Mouse (Mus musculus): Measurements from ENCODE around the gene Kansl1l. TPM values are rescaled to one million over a fixed set of nuclear protein-coding genes. Genes with fewer than 3 reads are reported as not detected.

Gene Kansl1l
- polyA plus RNA-seq, 1 experiment: 10.4 TPM

DNA sequence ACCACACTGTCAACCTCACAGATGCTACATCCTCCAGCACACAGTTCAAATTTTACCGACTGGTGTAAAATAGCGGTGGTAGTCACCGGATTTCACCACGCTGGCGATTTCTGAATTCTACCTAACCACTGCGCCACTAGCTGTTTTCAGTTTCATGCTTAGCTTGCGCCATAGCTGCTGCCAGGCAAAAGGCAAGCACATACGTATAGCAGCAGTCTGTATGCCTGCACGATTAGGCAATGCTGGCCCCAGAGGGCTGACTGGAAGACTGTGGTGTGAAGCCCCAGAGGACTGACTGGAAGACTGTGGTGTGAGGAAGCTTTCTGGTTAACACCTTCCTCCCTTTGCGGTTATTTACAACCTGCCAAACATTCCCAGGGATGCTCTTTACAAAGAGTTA is 24.6 kb upstream of the Kansl1l start:
- H3K27me3 ChIP-seq (ENCODE audit: control insufficient read depth, insufficient read depth, low read length): no peaks in the 10 kb centered on the region
- 81% methylated on average over 10 of the region's 10 CpGs for WGBS
- TF ChIP-seq POLR2A (IDR thresholded peaks at IDR 0.05; ENCODE audit: borderline replicate concordance, insufficient read depth, low read length) (no peak), CTCF (IDR thresholded peaks at IDR 0.05; ENCODE audit: borderline replicate concordance, insufficient read depth, low read depth, low read length) (no peak)

DNA sequence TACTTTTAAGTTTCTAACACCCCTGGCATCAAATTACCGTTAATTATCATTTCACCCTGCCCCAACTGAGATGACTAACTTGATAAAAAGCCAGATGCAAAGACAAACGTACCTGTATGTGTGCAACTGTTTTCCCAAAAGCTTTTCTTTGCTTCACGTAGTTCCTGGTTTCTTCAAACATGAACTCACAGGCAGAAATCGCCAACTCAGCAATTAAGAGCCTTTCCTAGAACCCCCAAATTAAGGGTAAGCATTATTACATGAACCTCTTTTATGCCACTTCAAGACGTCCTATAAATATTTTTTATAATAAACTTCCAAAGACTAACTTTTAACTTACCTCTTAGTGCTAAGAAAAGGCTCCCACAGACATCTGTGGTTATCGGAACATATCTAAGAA is 24.1 kb upstream of the Kansl1l start:
- WGBS: 87% methylated on average over 6 of the region's 6 CpGs
- Histone ChIP-seq H3K27me3 (ENCODE audit: control insufficient read depth, insufficient read depth, low read length) (no peaks in the 10 kb centered on the region), H3K27ac (ENCODE audit: insufficient read depth, low read length) (no peak overlapping the region), H3K4me1 (ENCODE audit: control insufficient read depth, insufficient read depth, low read length) (no peaks in the 10 kb centered on the region), H3K4me3 (replicated peaks; ENCODE audit: insufficient read depth, low read depth, low read length) (no peak overlapping the region)
- no peak for TF ChIP-seq POLR2A (IDR thresholded peaks at IDR 0.05; ENCODE audit: borderline replicate concordance, insufficient read depth, low read length)
- TF ChIP-seq CTCF (IDR thresholded peaks at IDR 0.05; ENCODE audit: borderline replicate concordance, insufficient read depth, low read depth, low read length): no peak
- DNase-seq: no peak

More for the DNA sequence above, 24.6 kb upstream of the Kansl1l start:
- no peak overlapping the region for H3K27ac ChIP-seq (ENCODE audit: insufficient read depth, low read length)
- no peak for DNase-seq
- no peaks in the 10 kb centered on the region for H3K4me1 ChIP-seq (ENCODE audit: control insufficient read depth, insufficient read depth, low read length)
- H3K4me3 ChIP-seq (replicated peaks; ENCODE audit: insufficient read depth, low read depth, low read length): no peak overlapping the region

DNA sequence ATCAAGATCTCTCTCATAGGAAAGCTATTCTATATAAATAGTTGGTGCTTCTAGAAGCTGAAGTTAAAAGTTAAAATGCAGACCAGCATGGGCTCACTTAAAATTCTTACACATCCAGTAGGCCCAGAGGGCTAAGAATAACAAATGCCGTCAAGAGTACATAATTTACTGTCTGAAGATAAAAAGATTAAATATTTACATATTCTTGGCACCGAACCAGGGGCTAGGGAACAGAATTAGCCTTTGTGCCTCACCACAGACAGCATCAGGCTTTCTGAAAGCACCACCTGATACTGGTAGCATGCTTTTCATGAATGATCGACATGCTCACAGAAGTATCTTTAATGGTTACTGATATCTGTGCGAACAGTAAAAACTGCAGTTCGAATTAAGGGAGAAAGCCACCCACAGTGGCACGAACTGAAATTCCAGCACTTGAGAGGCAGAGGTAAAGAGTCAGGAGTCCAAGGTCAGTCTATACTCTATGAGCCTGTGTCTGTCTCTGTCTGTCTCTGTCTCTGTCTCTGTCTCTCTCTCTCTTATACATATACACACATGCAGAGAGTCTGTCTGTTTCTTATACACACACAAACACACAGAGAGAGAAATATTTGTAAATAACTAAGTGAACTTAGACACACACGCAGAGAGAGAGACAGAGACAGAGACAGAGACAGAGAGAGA is 22.5 kb upstream of the Kansl1l start:
- no peak for TF ChIP-seq CTCF (IDR thresholded peaks at IDR 0.05; ENCODE audit: borderline replicate concordance, insufficient read depth, low read depth, low read length)
- 71% methylated on average over 7 of the region's 7 CpGs for WGBS
- H3K4me1 ChIP-seq (ENCODE audit: control insufficient read depth, insufficient read depth, low read length): no peaks in the 10 kb centered on the region
- H3K27me3 ChIP-seq (ENCODE audit: control insufficient read depth, insufficient read depth, low read length): no peaks in the 10 kb centered on the region
- no peak overlapping the region for H3K27ac ChIP-seq (ENCODE audit: insufficient read depth, low read length)
- DNase-seq: no peak
- no peak overlapping the region for H3K4me3 ChIP-seq (replicated peaks; ENCODE audit: insufficient read depth, low read depth, low read length)

DNA sequence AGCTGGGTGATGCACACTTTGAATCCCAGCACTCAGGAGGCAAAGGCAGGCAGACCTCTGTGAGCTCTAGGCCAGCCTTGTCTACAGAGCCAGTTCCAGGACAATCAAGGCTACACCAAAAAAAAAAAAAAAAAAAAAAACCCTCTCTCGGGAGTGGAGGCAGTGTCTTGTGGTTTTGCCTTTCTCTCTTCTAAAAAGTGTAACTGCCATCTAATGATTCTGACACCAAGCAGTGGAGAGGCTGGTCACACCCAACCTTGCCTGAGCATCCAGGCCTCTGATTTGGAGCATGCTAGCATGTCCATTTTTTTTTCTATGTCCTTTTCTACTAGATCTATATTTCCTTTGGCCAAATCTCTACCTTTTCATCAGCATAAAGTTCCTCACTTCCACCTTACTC is 21.8 kb upstream of the Kansl1l start:
- no peaks in the 10 kb centered on the region for H3K4me1 ChIP-seq (ENCODE audit: control insufficient read depth, insufficient read depth, low read length)
- WGBS: 82% methylated on average over 1 of the region's 1 CpGs
- no peak overlapping the region for H3K27ac ChIP-seq (ENCODE audit: insufficient read depth, low read length)
- no peaks in the 10 kb centered on the region for H3K27me3 ChIP-seq (ENCODE audit: control insufficient read depth, insufficient read depth, low read length)
- no peak overlapping the region for H3K4me3 ChIP-seq (replicated peaks; ENCODE audit: insufficient read depth, low read depth, low read length)
- no peak for DNase-seq
- TF ChIP-seq POLR2A (IDR thresholded peaks at IDR 0.05; ENCODE audit: borderline replicate concordance, insufficient read depth, low read length) (no peak), CTCF (IDR thresholded peaks at IDR 0.05; ENCODE audit: borderline replicate concordance, insufficient read depth, low read depth, low read length) (no peak)

DNA sequence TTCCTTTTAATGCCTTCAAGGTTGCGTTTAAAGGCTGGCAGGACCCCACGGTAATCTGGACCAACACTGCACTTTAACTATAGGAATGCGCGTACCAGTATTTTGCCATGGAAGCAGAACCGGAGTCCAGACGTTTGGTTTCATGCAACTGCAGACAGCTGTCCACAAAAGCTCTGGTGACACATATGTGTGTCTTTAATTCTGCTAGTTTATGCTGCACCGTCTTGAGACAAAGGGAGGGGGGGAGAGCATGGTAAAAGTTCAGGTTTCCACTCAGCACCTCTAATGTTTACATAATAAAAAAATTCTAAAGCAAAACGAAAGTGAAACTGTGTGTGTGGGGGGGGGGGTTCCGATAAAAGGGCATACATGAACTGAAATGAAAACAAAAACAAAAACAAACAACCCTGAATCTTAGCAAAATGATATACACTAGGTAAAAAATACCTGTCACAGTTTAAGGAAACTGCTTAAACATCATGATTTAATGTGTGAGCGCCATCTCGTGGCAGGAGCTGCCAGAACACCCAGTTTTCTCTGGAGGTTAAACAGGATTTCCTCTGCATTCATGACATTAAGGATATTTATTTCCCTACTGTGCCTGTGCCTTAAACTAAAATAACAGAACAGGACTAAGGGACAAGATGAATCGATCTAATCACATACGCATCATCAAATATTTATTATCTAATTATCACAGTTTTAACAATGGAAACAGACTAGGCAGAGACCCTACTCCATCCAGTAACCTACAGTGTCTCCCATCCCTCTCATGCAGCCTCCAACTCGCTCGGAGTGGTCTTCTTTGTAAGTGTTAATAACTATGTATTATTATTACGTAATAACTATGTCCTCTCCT is 21.1 kb upstream of the Kansl1l start:
- no peak overlapping the region for H3K4me3 ChIP-seq (replicated peaks; ENCODE audit: insufficient read depth, low read depth, low read length)
- TF ChIP-seq POLR2A (IDR thresholded peaks at IDR 0.05; ENCODE audit: borderline replicate concordance, insufficient read depth, low read length): no peak
- TF ChIP-seq CTCF (IDR thresholded peaks at IDR 0.05; ENCODE audit: borderline replicate concordance, insufficient read depth, low read depth, low read length): peak; percentile 77
- WGBS: 56% methylated on average over 16 of the region's 16 CpGs
- no peaks in the 10 kb centered on the region for H3K27me3 ChIP-seq (ENCODE audit: control insufficient read depth, insufficient read depth, low read length)
- H3K27ac ChIP-seq (ENCODE audit: insufficient read depth, low read length): no peak overlapping the region
- no peaks in the 10 kb centered on the region for H3K4me1 ChIP-seq (ENCODE audit: control insufficient read depth, insufficient read depth, low read length)
- DNase-seq: peak; percentile 68 to 81

DNA sequence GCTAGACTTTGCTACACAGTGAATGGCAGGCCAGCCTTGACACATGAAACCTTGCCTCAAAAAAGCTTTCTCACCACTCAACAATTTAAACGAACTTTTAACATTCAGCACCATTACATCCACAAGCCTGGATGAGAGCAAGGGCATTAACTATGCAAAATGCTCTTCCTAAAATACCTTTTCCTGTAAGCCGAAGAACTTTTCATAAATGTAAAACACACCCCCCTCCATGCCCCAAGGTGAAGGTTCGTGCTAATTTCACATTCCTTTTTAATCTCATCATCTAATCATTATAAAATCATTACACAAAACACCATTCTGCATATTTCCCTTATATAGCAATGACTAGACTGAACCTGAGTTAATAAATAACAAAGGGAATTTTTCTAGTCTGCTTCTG is 19.8 kb upstream of the Kansl1l start:
- no peaks in the 10 kb centered on the region for H3K27me3 ChIP-seq (ENCODE audit: control insufficient read depth, insufficient read depth, low read length)
- H3K4me3 ChIP-seq (replicated peaks; ENCODE audit: insufficient read depth, low read depth, low read length): no peak overlapping the region
- TF ChIP-seq POLR2A (IDR thresholded peaks at IDR 0.05; ENCODE audit: borderline replicate concordance, insufficient read depth, low read length) (no peak), CTCF (IDR thresholded peaks at IDR 0.05; ENCODE audit: borderline replicate concordance, insufficient read depth, low read depth, low read length) (no peak)
- DNase-seq: no peak
- H3K27ac ChIP-seq (ENCODE audit: insufficient read depth, low read length): no peak overlapping the region
- H3K4me1 ChIP-seq (ENCODE audit: control insufficient read depth, insufficient read depth, low read length): no peaks in the 10 kb centered on the region
- 84% methylated on average over 3 of the region's 3 CpGs for WGBS

DNA sequence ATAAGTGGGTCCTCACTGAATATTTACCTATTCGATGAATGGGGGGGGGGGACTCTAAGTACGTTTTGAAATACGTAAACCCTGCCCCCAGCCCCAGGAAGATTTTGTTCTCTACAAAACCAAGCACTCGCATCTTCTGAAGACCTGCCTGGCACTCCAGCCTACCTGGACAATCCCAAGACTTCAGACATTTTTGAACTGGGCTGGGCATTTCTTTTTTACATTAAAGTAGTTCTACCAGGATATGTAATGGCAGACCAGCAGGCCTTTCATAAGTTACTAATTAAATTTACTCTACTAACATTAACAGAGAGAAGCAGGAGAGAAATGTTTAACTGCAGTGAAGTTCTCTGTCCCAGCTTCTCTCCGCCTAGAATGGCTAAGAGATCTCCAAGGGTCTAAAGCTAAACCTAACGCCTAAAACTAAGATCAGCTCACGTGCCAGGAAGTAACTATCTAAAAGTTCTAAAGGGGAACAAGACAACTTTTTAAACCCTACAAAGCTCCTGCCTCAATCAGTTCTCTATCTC is 15.3 kb upstream of the Kansl1l start:
- Histone ChIP-seq H3K4me1 (ENCODE audit: control insufficient read depth, insufficient read depth, low read length) (no peaks in the 10 kb centered on the region), H3K27ac (ENCODE audit: insufficient read depth, low read length) (no peak overlapping the region), H3K4me3 (replicated peaks; ENCODE audit: insufficient read depth, low read depth, low read length) (no peak overlapping the region), H3K27me3 (ENCODE audit: control insufficient read depth, insufficient read depth, low read length) (no peaks in the 10 kb centered on the region)
- TF ChIP-seq CTCF (IDR thresholded peaks at IDR 0.05; ENCODE audit: borderline replicate concordance, insufficient read depth, low read depth, low read length) (no peak), POLR2A (IDR thresholded peaks at IDR 0.05; ENCODE audit: borderline replicate concordance, insufficient read depth, low read length) (no peak)
- 92% methylated on average over 7 of the region's 7 CpGs for WGBS
- no peak for DNase-seq

Data from cerebellum, adult 2 months (tissue).